Mouse (Mus musculus): Measurements from ENCODE around the gene Hsd17b14.
A peak's percentile ranks its signal among the peaks of the same experiment; 100 is the strongest.

The Hsd17b14 gene

DNA sequence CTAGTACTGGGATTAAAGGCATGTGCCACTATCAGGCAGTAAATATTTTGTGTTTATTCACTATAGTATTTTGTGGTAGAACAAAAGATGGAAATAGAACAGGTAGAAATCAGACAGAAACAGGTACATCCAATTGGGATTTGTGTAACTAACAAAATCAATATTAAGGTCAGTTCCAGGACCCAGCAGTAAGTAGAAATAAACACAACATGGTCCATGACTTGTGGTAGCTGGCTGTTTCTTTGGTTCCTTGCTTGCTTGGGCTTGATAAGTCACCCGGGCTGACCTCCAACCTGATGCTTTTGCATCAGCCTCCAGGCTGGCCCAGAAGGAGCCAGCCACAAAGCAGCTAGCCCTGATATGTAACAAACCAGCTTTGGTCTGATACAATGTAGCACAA is 54.8 kb downstream of the Hsd17b14 start:
- DNase-seq: no peak

DNA sequence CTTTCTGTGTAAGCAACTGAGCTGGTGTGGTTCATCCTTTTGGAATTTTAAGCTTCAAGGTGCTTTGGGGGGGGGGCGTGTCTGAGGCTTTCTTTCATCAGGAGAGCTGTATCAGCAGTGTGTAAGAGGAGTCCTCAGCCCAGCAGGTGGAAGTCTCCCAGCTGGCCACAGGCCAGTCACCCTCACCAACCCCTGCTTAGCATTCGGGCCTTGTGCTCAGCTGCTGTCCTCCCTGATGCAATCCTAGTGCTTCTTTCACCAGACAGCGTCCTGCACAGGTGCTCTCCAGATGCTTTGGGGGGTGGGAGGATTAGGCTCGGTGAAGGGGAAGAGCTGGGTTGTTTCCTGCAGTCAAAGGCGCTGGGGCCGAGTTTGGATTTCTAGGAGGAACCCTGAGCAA is 61.6 kb downstream of the Hsd17b14 start:
- peak in 1 of 2 experiments; percentile 54 for DNase-seq

GRCm38 (mm10) chr7:45617042-45617695 is 62.5 kb downstream of the Hsd17b14 start, which contains the start of gene Fut1:
Gene Fut1, plus strand, starts transcription at chr7:45617289.
- DNase-seq: no peak
